Mouse (Mus musculus): ENCODE data around the gene Pde4dip.

Pde4dip gene

DNA sequence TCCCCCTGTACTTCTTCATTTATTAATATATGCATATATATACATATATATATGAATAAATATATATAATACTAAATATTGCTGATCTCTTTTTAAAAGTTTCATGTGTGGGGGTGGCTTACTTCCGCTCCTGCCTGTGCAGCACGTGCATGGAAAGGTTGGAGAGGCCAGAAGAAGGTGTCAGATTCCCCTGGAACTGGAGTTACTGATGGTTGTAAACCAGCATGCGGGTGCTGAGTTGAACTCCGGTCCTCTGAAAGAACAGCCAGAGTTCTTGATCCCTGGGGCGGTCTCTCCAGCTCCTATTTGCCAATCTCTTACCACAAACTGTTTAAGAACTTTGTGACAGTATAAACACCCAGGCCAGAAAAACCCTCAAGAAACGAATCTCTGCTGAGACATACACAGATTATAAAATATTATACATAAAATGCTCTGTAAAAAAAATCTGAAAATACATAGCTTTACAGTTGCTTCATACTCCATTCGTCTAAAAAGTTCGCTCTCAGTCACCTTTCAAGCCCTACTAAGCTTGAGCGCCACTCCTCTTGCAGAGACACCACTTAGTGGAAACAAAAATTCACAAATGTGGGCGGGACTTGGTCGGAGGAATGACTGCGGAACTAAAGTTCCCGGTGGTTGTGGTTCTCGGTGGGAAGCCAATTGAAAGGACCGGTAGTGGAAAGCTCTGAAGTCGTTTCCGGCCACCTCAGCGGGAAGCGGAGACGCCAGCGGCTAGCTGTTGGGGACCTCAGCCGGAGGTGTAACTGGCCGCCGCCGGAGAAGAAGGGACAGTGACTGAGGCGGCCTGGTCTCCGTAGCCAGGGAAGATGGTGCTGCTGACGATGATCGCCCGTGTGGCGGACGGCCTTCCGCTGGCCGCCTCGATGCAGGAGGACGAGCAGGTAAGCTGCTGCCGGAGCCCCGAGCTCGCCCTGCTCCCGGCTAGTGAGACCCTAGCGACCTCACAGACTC lies 12.3 kb upstream of the Pde4dip start, which contains the start of gene Sec22b:
Sec22b (plus strand) TSS at position 675 of the 975 bp plus-strand sequence.
- peak; percentile 82 to 86 for DNase-seq (ENCODE audit: low spot score in 2 of 2)

DNA sequence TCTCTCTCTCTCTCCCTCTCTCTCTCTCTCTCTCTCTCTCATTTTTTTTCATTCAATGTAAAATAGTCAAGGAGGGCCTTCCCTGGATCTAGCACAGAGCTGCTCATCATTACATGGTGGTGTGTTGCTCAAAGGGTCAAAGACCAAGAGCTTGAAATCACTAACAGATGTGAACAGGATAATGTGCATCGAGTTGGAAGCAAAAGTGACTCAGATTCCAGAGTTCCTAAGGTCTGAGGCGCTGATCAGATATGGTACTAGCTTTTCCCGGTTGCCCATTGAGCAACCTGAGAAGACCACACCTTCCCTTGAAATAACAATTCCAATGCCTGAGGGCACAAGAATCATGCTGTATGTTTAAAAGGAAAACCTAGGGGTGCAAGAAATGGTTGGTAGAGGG lies 9.9 kb upstream of the Pde4dip start:
- no peak for DNase-seq (ENCODE audit: low spot score in 2 of 2)

DNA sequence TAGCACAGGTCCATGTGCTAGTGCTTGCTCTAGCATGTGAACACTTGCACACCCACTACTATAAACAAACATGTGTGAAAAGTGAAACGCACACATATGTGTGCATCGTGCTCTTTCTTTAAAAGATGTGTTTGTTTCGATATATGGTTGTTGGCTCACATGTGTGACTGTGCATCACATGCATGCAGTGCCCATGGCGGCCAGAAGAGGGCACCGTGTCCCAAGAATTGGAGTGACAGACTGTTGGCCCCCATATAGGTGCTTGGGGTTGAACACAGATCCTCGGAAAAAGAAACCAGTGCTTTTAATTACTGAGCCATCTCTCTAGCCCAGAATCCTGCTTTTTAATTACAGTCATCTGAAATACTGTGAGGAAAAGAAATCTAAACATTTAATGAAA lies 6.2 kb upstream of the Pde4dip start:
- DNase-seq (ENCODE audit: low spot score in 2 of 2): peak in 1 of 2 experiments; percentile 21

DNA sequence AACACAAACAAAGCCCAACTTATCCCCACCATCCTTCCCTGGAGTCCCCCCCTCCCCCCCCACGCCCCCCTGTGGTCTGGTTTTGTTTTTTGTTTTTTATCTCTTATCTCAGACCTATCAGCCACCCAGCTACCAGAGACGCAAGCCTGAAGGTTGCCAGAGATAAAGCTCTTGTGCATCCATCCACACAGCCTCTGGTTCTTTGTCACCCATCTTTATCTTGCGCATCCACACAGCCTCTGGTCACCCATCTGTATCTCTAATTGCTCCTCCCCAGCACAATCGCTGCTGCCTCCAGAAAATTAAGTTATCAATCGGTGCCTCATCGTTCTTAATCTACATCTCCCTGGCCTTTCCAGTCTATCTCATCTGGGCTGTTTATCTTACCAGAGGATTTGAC lies 1.7 kb upstream of the Pde4dip start:
- DNase-seq (ENCODE audit: low spot score in 2 of 2): no peak

DNA sequence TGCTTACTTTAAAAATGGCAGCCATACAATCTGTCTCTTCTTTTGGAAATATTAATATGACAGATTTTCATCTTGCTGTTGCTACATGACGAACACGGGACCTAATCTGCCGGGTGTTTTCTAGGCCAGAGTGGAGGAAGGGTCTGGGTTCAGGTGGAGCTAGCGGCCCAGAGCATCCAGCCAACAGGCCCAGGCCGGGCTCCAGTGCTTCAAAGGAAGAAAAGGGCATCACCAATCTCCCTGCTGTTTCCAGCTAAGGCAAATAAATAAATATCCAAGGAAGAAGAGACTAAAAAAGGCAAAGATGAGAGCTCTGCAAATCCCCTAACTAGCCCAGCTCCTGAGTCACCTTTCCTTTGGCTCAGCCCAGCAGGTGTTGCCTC lies 731 bp downstream of the Pde4dip start:
- DNase-seq (ENCODE audit: low spot score in 2 of 2): no peak

DNA sequence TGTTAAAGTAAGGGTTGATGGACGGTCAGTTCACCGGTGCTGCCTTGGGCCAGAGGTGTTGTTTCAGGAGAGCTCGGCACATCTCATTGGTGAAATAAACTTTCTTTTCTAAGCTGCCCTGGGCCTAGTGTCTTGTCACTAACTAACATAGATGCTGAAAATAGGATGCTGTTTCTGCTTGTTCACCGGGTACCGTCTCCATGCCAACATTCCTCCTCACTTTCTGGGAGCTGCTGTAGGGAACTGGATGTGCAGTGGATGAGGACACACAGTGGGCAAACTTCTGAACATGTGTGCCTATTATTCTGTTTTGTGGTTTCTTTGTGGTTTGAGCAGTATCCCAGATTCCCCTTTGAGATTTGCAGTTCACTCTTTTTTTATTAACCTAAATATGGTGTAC lies 6.9 kb downstream of the Pde4dip start:
- no peak for DNase-seq (ENCODE audit: low spot score in 2 of 2)

DNA sequence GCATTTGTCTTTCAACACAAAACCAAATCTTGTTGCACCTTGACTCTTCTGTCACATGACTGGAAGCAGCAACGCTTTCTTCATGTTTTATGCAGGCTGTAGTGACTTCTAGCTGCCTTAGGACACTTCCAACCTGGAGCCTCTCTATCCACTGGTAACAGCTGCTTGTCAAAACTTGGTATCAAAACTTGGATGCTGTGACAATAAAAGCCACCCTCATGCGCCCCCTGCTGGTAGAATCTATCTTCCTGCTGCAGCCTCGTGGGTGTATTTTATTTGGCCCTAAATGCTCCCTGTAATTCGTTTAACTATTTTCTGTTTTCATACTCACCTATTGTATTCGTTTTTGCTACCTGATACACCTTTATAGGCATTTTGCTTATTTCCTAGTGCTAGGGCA lies 9.3 kb downstream of the Pde4dip start:
- DNase-seq (ENCODE audit: low spot score in 2 of 2): peak; percentile 45 to 58

DNA sequence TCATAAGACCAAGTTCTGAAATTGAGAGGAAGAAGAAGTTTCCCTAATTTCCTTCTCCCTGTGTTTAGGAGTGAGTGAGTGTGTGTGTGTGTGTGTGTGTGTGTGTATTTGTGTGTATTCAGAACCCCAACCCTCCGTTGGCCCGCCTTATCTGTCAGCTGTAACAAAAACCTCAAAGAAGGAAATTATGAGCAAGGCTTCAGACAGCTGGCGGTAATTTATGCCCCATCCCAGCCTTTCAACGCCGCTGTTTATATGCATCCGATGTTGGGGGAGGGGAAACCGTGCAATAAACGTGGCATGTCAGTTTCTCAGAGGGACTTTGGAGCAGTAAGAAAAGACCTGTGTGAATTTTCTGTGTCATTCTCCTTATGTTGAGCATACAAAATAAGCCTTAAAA lies 12.2 kb downstream of the Pde4dip start:
- DNase-seq (ENCODE audit: low spot score in 2 of 2): no peak

DNA sequence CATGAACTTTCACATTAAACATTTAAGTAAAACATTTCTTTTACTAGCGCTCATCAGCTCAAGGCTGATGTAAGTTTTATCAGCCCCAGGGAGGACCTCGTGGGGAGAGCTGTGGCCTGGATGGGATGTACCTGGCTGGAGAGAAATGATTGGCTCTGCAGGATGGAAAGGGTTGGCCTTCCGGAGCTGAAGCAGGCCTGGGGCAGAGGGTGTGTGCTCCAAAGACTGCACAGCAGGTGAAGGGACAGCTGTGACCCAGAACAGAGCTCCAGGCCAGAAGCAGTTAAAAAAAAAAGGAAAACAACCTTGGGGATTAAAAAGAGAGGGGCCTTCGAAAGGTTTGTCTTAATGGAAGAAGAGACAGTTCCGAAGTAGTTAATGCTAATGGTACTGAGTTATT lies 13.7 kb downstream of the Pde4dip start:
- no peak for DNase-seq (ENCODE audit: low spot score in 2 of 2)

DNA sequence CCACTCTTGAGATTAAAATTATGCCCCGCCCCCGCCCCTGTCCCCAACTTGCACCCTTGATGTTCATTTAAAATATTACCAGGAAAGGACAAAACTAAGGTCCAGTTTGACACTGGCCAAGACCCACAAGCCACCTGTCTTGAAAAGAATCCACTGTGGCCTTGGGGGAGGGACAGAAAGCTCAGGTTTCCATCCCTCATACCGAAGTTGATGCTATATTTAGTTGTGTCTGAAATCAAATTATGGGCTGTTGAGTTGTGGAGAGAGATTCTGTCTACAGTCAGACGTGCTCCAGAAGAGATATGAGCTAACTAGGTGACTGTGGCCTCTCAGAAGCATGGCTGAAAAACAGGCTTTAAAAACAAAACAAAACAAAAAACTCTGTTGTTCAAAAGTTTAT lies 18.8 kb downstream of the Pde4dip start:
- DNase-seq (ENCODE audit: low spot score in 2 of 2): no peak

DNA sequence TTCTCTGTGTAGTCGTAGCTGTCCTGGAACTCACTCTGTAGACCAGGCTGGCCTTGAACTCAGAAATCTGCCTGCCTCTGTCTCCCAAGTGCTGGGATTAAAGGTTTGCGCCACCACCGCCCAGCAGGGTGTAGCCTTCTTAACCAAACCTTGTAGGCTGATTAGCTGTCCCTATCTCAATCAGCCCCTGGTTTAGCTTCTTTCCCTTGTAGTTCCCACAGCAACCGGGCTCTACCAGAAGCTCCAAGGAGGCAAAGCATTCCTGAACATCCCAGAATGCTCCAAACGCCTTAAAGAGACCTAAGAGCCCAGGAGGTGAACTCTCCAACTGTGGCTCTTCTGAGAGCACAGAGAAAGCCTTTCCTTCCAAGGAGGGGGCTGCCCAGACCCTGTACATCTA lies 19.8 kb downstream of the Pde4dip start:
- no peak for DNase-seq (ENCODE audit: low spot score in 2 of 2)

DNA sequence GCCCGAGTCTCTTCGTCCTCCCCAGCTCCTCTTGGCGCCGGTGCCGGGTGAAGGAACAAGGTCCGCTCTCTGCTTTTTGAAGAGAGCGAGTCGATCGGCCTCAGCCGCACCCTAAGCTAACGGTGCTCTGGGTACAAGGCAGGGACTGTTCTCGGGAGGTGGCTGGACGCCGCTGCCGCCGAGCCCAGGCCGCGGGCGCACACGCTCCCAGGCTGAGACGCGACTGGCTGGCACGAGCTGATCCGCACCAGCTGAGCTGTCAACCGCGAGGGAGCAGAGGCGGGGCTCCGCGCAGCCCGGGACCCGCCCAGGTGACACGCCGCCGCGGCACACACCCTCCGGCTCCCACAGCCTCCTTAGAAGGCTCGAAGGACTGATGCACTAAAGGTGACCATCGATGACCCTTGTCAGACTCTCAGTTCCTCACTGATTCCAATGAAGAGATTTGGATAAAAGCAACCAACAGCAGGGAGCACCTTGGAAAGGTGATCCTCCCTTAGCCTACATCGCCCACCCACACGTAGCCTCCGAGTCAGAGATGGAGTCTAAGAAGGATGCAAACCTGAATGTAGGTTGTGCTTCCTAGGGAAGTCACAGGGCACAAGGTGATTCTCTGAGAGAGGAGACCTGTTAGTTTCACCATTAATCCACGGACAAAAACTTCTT lies 20.4 kb downstream of the Pde4dip start:
- DNase-seq (ENCODE audit: low spot score in 2 of 2): peak; percentile 27 to 43

DNA sequence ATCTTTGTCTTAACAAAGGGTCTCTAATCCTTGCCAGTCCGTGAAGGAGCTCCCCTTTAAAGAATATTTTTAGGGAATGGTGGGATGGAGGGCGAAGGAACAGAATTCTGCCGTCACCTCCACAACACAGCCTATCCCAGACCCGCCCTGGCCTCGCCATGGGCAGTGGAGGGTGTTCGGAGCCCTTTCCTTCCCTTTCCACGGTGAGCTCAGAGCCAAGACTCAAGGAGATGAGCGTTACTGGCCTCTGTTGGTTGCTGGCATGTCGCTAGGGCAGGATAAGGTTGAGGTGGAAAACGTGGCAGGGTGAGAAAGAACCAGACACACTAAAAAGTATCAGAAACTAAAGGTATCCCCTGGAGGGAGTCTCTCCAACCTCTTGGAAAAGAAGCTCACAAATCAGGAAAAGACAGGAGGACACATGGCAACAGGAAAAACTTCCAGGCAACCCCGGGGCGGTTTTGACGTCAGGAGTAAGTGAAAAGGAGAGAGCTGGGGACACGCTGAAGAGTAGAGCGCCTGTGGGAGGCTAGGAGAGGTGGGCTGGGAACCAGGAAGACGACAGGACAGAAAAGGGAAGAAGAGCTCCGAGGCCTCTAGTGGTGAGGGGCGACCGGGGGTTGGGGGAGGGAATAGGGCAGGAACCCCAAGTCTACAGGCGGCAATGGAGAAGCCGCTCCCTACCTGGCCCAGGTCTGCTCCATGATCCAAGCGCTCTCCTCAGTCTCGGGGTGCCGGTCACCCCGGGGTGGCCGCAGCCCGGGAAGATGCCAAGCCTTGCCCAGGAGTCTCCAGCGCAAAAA lies 21.1 kb downstream of the Pde4dip start:
- no peak for DNase-seq (ENCODE audit: low spot score in 2 of 2)

DNA sequence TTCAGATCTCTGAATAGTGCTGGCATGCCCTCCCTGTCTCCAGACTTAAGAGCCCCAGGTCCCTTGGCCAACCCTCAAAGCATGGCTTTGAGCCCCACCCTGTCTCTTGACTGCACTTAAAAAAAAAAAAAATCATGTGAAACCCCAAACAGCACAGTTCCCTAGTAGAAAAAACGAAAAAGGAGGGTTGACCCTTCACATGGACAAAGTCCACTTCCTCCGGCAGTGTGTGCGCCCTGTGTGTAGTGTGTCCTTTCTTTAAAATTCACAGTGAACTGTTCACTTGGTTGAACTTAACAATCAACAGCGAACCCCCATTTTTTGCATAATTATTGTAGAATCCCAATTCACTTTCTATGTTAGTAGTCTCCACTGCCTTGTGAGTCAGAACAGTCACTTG lies 21.8 kb downstream of the Pde4dip start:
- DNase-seq (ENCODE audit: low spot score in 2 of 2): no peak

DNA sequence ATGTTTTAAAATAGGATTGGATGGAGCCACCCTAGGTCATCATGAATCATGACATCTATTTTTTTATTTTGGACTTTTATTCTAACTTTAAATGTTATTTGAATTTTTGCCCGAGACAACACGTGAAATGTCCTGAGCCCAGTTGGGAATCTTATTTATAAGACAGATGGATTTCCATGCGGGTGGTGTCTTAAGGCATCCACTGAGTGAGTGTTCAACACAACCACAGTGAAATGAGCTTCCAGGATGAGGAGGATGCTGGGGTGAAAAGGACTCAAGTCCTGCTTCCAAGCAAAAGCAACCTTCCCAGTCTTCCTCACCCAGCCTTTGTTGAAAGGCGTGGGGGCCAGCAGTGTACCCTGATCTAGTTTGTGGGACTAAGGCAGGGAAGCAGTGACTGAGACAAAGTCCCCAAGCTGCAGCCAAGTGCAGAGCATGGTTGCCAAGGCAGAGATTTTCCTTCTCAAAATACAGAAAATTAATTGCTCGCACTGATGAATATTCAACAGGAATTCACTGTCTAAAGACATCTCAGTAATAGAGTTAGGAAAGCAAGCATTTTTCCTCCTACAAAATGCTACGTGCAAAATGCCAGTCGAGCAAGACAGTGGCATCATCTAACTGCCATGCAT lies 27.6 kb downstream of the Pde4dip start:
- DNase-seq (ENCODE audit: low spot score in 2 of 2): no peak

DNA sequence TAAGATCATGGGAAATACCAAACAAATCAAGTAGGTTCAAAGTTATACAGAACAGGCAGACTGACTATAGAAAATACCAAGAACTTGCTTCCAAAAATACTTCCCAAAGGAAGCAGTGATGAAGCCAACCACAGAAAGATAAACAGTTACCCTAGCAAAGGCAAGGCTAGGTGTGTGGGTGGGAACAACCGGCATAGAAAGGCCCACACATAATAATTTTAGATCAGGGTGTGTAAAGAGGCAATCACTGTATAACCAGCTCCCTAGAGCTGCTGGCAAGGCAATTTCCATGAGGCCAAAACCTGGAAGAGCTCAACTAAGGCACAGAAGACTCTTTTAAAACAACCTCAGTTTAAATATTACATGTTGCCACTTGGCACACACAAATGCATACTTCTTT lies 29.1 kb downstream of the Pde4dip start:
- DNase-seq (ENCODE audit: low spot score in 2 of 2): no peak

DNA sequence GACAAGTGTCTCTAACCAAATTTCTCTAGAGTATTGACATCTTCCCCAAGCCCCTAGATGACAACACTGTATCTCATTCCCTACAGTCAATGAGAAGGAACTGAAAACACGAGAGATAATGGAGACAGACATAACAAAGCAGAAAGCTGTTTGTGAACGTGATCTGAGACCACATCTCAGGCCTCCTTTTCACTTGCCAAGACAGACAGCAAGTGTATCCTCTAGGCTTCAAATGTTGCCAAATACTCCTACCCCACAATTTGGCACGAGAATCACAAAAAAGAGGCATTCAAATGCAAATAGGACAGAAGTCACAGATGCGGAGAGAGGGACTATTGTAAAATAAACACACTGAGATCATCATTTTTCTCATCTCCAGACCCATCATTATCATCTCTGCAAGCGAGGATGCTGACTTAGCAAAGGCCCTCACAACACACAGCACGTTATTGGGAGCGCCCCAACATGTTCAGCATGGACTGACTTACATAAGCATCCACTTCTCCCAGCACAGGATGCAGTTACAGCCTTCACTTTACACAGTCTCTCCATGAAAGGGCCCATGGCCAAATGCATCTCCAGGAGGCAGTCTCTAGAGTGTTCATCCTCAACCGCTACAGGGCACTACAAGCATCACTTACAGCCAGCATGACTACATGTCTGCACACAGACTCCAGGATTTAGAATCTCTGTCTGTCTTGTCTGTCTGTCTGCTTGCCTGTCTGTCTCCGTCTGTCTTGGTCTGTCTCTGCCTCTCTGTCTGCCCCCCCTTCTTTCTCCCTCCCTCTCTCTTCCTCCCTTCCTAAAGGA lies 33.7 kb downstream of the Pde4dip start:
- DNase-seq (ENCODE audit: low spot score in 2 of 2): no peak

DNA sequence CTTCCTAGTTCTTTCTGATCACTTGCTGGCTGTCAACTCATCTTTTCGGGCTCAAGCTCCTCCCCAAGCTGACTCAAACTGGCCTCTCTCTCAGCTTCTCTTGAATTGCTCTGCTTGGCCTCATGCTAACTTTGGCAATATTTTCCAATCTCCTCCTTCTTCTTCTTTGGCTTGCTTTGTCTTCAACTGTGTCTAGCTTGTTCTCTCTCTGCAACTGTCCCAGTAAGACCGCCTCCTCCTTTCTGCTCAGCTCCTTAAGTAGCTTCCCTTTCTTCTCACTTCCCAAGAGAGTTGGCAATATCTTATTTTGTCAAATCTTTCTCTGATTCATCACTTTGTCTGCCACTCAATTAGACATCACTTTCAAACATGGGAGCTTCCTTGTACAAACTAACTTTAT lies 36.7 kb downstream of the Pde4dip start:
- no peak for DNase-seq (ENCODE audit: low spot score in 2 of 2)

DNA sequence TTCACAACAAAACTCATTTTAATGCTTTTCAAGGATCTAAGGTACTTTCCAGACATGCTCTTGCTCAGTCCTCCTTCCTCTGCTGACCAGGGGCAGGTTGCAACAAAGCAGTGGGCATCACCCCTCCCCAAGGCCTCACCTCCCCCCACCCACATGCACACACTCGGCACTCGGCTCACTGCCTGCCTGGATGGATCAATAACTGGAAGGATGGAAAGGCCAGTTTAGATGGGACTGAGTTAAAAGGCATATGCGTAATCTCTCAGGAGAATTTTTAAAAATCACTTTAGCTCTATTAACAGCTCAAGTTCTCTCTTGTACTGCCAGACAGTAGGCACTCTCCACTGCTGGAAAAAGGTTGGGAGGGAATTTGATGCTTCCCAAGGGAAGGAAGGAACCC lies 40.9 kb downstream of the Pde4dip start:
- no peak for DNase-seq (ENCODE audit: low spot score in 2 of 2)

DNA sequence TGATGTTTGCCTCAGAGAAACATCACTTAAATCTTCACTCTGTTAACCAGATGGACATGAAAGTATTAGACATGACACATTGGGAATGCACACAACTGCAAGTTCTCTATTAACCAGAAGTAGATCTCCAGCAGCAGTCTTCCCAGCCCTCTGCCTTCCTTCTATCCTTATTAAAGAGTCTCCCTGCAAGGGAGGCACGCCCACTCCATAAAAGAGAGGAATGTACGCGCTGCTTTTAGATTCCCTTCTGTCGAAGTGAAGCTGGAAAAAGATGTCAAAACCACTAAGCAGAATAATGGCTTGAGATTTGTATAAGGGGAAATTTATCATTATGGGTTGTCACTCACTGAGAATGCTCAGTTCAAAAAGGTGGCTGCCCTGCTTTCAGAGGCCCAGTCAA lies 42.1 kb downstream of the Pde4dip start:
- DNase-seq (ENCODE audit: low spot score in 2 of 2): no peak

DNA sequence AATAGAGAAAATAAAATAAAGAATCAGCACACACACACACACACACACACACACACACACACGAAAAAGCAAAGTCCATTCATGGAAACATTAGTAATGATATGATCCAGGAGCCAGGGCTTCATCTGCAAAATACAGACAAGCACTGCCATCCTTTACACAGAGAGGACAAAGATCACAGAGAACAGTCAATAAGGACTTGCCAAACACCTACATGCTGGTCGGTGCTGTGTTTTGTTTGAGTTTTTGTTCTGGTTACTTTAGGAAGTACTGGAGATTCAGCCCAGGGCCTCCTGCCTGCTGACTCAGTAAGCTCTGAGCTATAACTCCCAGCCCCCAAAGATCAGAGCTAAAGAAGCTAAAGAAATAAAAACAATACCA lies 43.7 kb downstream of the Pde4dip start:
- no peak for DNase-seq (ENCODE audit: low spot score in 2 of 2)

Measured in spleen, postnatal 36 days (tissue).